Mouse (Mus musculus): Measurements from ENCODE around the gene Hspbp1. TPM values are rescaled to one million over a fixed set of nuclear protein-coding genes. Genes with fewer than 3 reads are reported as not detected.

The Hspbp1 gene
- polyA plus RNA-seq (2015; fragmentation: Nextera tagmentation; extraction: Ambion mirVana), result 159 and 162 TPM in 2 replicates

DNA sequence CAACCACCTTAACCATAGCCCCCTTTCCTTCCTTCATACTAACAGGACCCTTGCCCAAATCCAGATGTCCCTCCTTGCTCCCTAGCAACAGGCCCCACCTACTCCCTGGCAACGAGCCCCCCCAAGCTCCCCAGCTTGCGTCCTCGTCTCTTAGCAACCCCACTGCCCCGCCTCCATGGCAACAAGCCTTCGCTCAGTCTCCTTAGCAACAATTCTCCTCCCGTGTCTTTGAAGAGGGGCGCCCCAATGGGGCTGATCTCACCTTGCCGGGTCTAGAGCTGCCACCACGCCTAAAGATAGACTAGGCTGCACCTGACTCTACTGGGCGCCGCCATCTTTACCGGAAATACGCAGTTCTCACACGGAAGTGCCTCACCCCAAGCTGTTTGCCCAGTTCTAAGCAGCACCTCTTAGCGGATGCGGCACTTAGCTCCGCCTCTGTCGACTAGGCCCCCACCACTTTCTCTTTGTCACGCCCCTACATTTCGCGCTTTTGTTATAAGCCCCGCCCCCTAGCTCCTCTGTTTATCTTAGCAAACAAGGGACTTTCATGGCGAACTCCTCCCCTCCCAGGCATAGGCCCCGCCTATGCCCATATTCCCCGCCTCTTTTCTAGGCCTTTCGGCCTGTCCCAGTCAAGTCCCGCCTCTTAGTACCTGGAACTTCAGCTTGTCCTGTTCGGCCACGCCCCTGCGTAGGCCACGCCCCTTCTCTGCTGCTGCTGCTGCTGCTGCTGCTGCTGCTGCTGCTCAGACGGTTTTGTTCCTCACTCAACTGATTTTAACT, at the start of gene Hspbp1:
Gene Hspbp1 (minus strand): TSS at position 437 of the 786 bp plus-strand sequence.

DNA sequence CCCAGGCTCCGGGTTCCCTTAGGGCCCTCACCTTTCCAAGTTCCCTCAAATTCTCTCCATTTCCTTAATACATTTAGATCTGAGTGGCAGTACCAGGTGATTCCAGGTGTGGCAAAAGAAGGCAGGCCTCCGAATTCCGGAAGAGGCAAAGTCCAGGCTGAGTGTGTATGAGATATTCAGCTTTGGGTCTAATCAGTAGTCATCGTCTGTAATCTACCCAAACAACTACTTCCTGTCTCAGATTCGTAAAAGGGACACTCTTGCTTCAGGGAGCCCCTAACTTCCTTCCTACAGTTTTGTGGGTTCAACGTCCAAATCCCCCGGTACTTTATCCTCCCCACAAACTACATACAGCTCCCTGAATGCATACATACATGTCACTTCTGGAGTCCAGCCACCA, 40.3 kb upstream of the Hspbp1 start, which contains the start of gene Tmem150b:
Gene Tmem150b (minus strand): TSS at position 81 of the 400 bp plus-strand sequence.

DNA sequence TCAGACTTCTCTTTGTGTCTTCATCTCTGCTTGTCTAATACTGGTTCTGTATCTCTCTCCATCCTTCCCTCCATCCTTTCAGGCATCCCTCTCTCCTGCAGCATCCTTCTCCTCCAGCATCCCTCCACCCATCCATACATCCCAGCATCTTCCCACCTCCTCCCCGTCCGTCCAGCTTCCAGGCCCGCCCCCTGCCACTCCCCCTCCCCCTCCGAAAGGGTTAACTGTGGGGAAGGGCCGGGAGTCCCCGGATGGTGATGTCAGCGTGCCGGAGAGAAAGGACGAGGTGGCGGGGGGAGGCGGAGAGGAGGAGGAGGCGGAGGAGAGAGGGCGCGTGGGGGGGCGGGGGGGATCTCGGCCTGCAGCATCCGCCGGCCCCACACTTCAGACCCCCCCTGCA, 5.5 kb upstream of the Hspbp1 start, which contains the start of gene Brsk1:
Gene Brsk1 (plus strand): TSS at position 218 of the 400 bp plus-strand sequence.

GRCm38 (mm10) chr7:4658912-4659551, 25.8 kb downstream of the Hspbp1 start, which contains the start of gene Ppp6r1:
Gene Ppp6r1 (minus strand): TSS chr7:4659019.

GRCm38 (mm10) chr7:4631031-4631430, 53.8 kb downstream of the Hspbp1 start, which contains the start of gene Tmem86b:
Gene Tmem86b (minus strand): TSS chr7:4631422.

Other genes with a start within 250 kb of the Hspbp1 start
- gene Rdh13, start 239.4 kb downstream of the Hspbp1 start, polyA plus RNA-seq (2015; fragmentation: Nextera tagmentation; extraction: Ambion mirVana), result 34.3 and 37.5 TPM in 2 replicates
- 6.5 and 7.8 TPM in 2 replicates for gene Eps8l1, start 224.4 kb downstream of the Hspbp1 start, polyA plus RNA-seq (2015; fragmentation: Nextera tagmentation; extraction: Ambion mirVana)
- gene Ppp1r12c, start 183.4 kb downstream of the Hspbp1 start, polyA plus RNA-seq (2015; fragmentation: Nextera tagmentation; extraction: Ambion mirVana), result 45.1 and 47.7 TPM in 2 replicates
- 1.9 and 3.6 TPM in 2 replicates for gene Tnnt1, start 168.7 kb downstream of the Hspbp1 start, polyA plus RNA-seq (2015; fragmentation: Nextera tagmentation; extraction: Ambion mirVana)
- gene Tnni3, start 160.8 kb downstream of the Hspbp1 start, polyA plus RNA-seq (2015; fragmentation: Nextera tagmentation; extraction: Ambion mirVana), result 2.0 and 2.4 TPM in 2 replicates
- gene Dnaaf3, start 152.6 kb downstream of the Hspbp1 start, polyA plus RNA-seq (2015; fragmentation: Nextera tagmentation; extraction: Ambion mirVana), result 1.5 and 2.1 TPM in 2 replicates
- 82.1 and 85.1 TPM in 2 replicates for gene Syt5, start 137.5 kb downstream of the Hspbp1 start, polyA plus RNA-seq (2015; fragmentation: Nextera tagmentation; extraction: Ambion mirVana)
- gene Ptprh, start 81.0 kb downstream of the Hspbp1 start, polyA plus RNA-seq (2015; fragmentation: Nextera tagmentation; extraction: Ambion mirVana), result 0.45 and 0.60 TPM in 2 replicates
- 0.75 and 1.0 TPM in 2 replicates for gene Tmem86b, start 53.6 kb downstream of the Hspbp1 start, polyA plus RNA-seq (2015; fragmentation: Nextera tagmentation; extraction: Ambion mirVana)
- gene Ppp6r1, start 26.0 kb downstream of the Hspbp1 start, polyA plus RNA-seq (2015; fragmentation: Nextera tagmentation; extraction: Ambion mirVana), result 11.9 and 12.9 TPM in 2 replicates
- 9.4 and 9.6 TPM in 2 replicates for gene Brsk1, start 5.5 kb upstream of the Hspbp1 start, polyA plus RNA-seq (2015; fragmentation: Nextera tagmentation; extraction: Ambion mirVana)
- gene Tmem150b, start 40.2 kb upstream of the Hspbp1 start, polyA plus RNA-seq (2015; fragmentation: Nextera tagmentation; extraction: Ambion mirVana), result 0.13 TPM in 1 of 2 replicates, not detected in the other
- 27.9 and 32.2 TPM in 2 replicates for gene Kmt5c, start 55.0 kb upstream of the Hspbp1 start, polyA plus RNA-seq (2015; fragmentation: Nextera tagmentation; extraction: Ambion mirVana)
- gene Cox6b2, start 68.0 kb upstream of the Hspbp1 start, polyA plus RNA-seq (2015; fragmentation: Nextera tagmentation; extraction: Ambion mirVana), result 64.8 and 72.7 TPM in 2 replicates
- gene Fam71e2, start 86.2 kb upstream of the Hspbp1 start, polyA plus RNA-seq (2015; fragmentation: Nextera tagmentation; extraction: Ambion mirVana), result not detected in 2 replicates
- gene Il11, start 97.8 kb upstream of the Hspbp1 start, polyA plus RNA-seq (2015; fragmentation: Nextera tagmentation; extraction: Ambion mirVana), result 1.3 and 1.4 TPM in 2 replicates
- not detected in 2 replicates for gene Tmem190, start 97.9 kb upstream of the Hspbp1 start, polyA plus RNA-seq (2015; fragmentation: Nextera tagmentation; extraction: Ambion mirVana)
- gene Tmem238, start 104.6 kb upstream of the Hspbp1 start, polyA plus RNA-seq (2015; fragmentation: Nextera tagmentation; extraction: Ambion mirVana), result 15.1 and 19.9 TPM in 2 replicates
- gene Rpl28, start 107.8 kb upstream of the Hspbp1 start, polyA plus RNA-seq (2015; fragmentation: Nextera tagmentation; extraction: Ambion mirVana), result 306 and 332 TPM in 2 replicates
- gene Ube2s, start 127.5 kb upstream of the Hspbp1 start, polyA plus RNA-seq (2015; fragmentation: Nextera tagmentation; extraction: Ambion mirVana), result 236 and 237 TPM in 2 replicates
- 8.2 and 11.1 TPM in 2 replicates for gene Shisa7, start 159.6 kb upstream of the Hspbp1 start, polyA plus RNA-seq (2015; fragmentation: Nextera tagmentation; extraction: Ambion mirVana)
- gene Isoc2b, start 185.2 kb upstream of the Hspbp1 start, polyA plus RNA-seq (2015; fragmentation: Nextera tagmentation; extraction: Ambion mirVana), result 3.1 and 4.0 TPM in 2 replicates
- 0.85 and 0.86 TPM in 2 replicates for gene Isoc2a, start 192.1 kb upstream of the Hspbp1 start, polyA plus RNA-seq (2015; fragmentation: Nextera tagmentation; extraction: Ambion mirVana)
- 0.42 TPM in 1 of 2 replicates, not detected in the other for gene Gm36210, start 221.4 kb upstream of the Hspbp1 start, polyA plus RNA-seq (2015; fragmentation: Nextera tagmentation; extraction: Ambion mirVana)
- gene Zfp628, start 230.1 kb upstream of the Hspbp1 start, polyA plus RNA-seq (2015; fragmentation: Nextera tagmentation; extraction: Ambion mirVana), result 3.0 and 4.2 TPM in 2 replicates
- 35.0 and 39.1 TPM in 2 replicates for gene Nat14, start 237.0 kb upstream of the Hspbp1 start, polyA plus RNA-seq (2015; fragmentation: Nextera tagmentation; extraction: Ambion mirVana)
- gene Ssc5d, start 240.7 kb upstream of the Hspbp1 start, polyA plus RNA-seq (2015; fragmentation: Nextera tagmentation; extraction: Ambion mirVana), result 0.88 and 1.3 TPM in 2 replicates

Data from neural tube, postnatal 0 days (tissue).